Mouse (Mus musculus) small intestine, adult 2 months (tissue): ENCODE data around the gene Rnd3.

Experiments used
- CTCF ChIP-seq: fragments of 200-500 bp; IDR thresholded peaks from 2 replicates; pipeline ENCODE4 v1.5.1; 2012; ENCODE audit warnings: low read depth, mild to moderate bottlenecking, control low read depth, inconsistent platforms, low read length, moderate library complexity, mixed read lengths; ENCODE audit not compliant: insufficient replicate concordance, insufficient read length; ENCODE audit errors: extremely low read depth
- POLR2A ChIP-seq: fragments of 200-500 bp; IDR thresholded peaks from 2 replicates; pipeline ENCODE4 v1.6.1; 2012; ENCODE audit warnings: low read depth, mild to moderate bottlenecking, control low read depth, inconsistent platforms, low read length, moderate library complexity

DNA sequence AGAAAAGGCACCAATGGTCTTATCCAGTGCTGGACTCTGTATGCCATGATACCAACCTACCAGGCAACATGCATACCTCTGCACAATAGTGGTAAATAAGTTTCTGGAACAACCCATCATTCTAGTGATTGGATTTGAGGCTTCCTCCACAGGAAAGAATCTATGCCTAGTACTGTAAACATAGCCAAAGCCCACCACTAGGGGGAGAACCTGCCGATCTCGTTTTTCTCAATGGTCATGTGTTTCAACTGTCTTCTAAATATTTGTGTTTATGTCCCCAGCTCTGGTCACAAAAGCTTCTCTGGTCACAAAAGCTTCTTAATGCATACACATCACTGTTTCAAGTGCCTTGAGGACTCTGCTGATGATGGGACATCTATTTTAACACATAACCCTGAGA is 43.4 kb upstream of the Rnd3 start:
- TF ChIP-seq POLR2A, result no peak
- TF ChIP-seq CTCF, result no peak
